Mouse (Mus musculus): ENCODE results near the gene Gm5142. TPM values are rescaled to one million over a fixed set of nuclear protein-coding genes. Genes with fewer than 3 reads are reported as not detected.

Gm5142 gene
- polyA plus RNA-seq, 1 experiment from 2014 or later, result not detected

DNA sequence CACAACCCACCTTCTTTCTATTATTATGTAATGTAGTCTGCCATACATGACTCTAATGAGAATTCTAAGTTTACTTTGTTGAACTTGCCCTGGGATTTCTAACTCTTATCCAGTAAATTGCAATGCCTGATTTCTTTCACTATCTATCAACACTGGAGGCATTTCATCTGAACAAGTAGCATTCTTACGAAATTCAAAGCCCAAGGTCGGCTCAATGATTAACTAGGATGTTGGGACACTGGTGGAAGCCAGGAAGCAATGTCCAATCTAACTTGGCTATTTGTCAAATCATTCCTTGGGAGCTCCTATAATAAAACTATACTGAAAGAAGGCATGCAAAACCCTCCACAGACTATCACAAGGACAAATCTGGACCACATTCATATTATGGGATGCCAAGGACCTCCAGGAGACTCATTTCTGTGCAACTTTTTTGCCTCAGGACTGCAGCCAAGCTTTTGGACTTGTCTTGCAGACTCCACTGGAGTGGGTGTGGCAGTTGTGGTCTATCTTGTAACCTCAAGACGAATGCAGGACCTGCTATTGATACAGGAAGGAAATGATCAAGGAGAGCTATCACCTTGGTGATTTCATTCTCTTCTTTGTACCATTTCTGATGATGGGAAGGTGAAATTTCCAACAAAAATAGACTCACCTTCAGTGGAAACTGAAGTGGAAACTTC, 21.4 kb downstream of the Gm5142 start:
- ATAC-seq (ENCODE audit: borderline replicate concordance, extremely low read depth, low FRiP score, low TSS enrichment), result no peak
- H3K27ac ChIP-seq, result no peak overlapping the region
- H3K4me1 ChIP-seq, result no peaks in the 10 kb centered on the region
- no peaks in the 10 kb centered on the region for H3K9me3 ChIP-seq
- H3K4me2 ChIP-seq, result no peak overlapping the region
- no peak overlapping the region for H3K4me3 ChIP-seq
- H3K9ac ChIP-seq, result no peak overlapping the region
- no peaks in the 10 kb centered on the region for H3K27me3 ChIP-seq
- 47% methylated on average over 3 of the region's 3 CpGs for WGBS
- no peaks in the 10 kb centered on the region for H3K36me3 ChIP-seq

DNA sequence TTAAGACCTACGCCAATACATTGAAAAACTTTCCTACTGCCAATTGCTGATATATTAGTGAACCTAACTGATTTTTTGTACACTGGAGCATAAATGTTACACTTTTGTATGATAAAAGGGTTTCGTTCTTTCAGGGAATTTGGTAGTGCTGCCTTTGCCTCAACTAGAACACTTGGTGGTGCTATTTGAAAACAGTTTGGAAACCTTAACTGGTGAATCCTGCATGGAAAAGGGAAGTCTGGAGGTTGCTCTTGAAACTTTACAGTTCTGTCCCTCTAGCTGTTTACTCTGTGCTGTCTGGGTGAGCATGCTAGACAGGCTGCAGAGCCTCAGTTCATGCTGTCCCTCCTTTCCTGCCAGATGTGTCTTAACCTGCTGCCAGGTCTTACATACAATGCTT, 23.0 kb downstream of the Gm5142 start:
- H3K9me3 ChIP-seq, result no peaks in the 10 kb centered on the region
- no peaks in the 10 kb centered on the region for H3K27me3 ChIP-seq
- H3K4me2 ChIP-seq, result no peak overlapping the region
- WGBS, result 74% methylated on average over 2 of the region's 2 CpGs
- no peak overlapping the region for H3K27ac ChIP-seq
- no peak overlapping the region for H3K4me3 ChIP-seq
- ATAC-seq (ENCODE audit: borderline replicate concordance, extremely low read depth, low FRiP score, low TSS enrichment), result no peak
- H3K36me3 ChIP-seq, result no peaks in the 10 kb centered on the region
- H3K9ac ChIP-seq, result no peak overlapping the region
- H3K4me1 ChIP-seq, result no peaks in the 10 kb centered on the region

GRCm38 (mm10) chr14:59142793-59143192, 35.8 kb downstream of the Gm5142 start, which contains the start of gene 1700129C05Rik:
TSS of gene 1700129C05Rik (minus strand) at chr14:59142893.
- no peaks in the 10 kb centered on the region for H3K27me3 ChIP-seq
- no peaks in the 10 kb centered on the region for H3K36me3 ChIP-seq
- H3K27ac ChIP-seq, result no peak within 1 kb of the TSS
- H3K4me2 ChIP-seq, result no peak within 1 kb of the TSS
- 91% methylated on average over 4 of the region's 4 CpGs for WGBS
- no peaks in the 10 kb centered on the region for H3K9me3 ChIP-seq
- H3K4me3 ChIP-seq, result no peak within 1 kb of the TSS
- no peak within 1 kb of the TSS for H3K9ac ChIP-seq
- no peak for ATAC-seq (ENCODE audit: borderline replicate concordance, extremely low read depth, low FRiP score, low TSS enrichment)
- no peaks in the 10 kb centered on the region for H3K4me1 ChIP-seq

DNA sequence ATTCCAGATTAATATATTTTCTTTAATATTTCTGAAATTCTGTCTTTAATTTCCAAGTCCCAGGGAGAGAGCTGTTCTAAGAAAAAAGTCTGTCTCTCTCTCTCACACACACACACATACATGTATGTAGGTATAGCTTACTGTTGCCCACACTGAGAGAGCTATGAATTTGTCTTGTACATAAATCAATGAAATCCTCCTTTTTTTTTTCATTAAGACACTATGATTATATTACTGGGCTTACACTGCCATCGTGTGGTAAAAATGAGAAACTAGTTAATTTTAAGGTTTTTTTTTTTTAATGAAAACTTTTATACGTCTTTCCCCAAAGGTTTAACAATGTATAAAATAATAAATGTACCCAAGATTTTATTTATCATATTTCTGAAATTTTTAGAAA, 64.3 kb downstream of the Gm5142 start:
- Histone ChIP-seq H3K9ac (no peak overlapping the region), H3K4me3 (no peak overlapping the region), H3K27ac (no peak overlapping the region), H3K4me2 (no peak overlapping the region), H3K36me3 (no peaks in the 10 kb centered on the region), H3K4me1 (no peaks in the 10 kb centered on the region), H3K9me3 (no peaks in the 10 kb centered on the region), H3K27me3 (no peaks in the 10 kb centered on the region)
- WGBS, result 1% methylated on average over 2 of the region's 2 CpGs
- ATAC-seq (ENCODE audit: borderline replicate concordance, extremely low read depth, low FRiP score, low TSS enrichment), result no peak

Other genes starting within 250 kb of the Gm5142 start
- gene 1700129C05Rik, start 35.9 kb downstream of the Gm5142 start, polyA plus RNA-seq (2015; fragmentation: Nextera tagmentation; extraction: Ambion mirVana), result not detected in 2 replicates
- gene Rcbtb1, start 22.5 kb upstream of the Gm5142 start, polyA plus RNA-seq (2015; fragmentation: Nextera tagmentation; extraction: Ambion mirVana), result 53.6 and 54.6 TPM in 2 replicates
- 0.16 TPM in 1 of 2 replicates, not detected in the other for gene Gm6904, start 81.5 kb upstream of the Gm5142 start, polyA plus RNA-seq (2015; fragmentation: Nextera tagmentation; extraction: Ambion mirVana)
- gene Phf11a, start 118.8 kb upstream of the Gm5142 start, polyA plus RNA-seq (2015; fragmentation: Nextera tagmentation; extraction: Ambion mirVana), result 0.16 TPM in 1 of 2 replicates, not detected in the other
- gene Phf11b, start 162.6 kb upstream of the Gm5142 start, polyA plus RNA-seq (2015; fragmentation: Nextera tagmentation; extraction: Ambion mirVana), result 0.49 and 0.55 TPM in 2 replicates
- gene Phf11d, start 186.7 kb upstream of the Gm5142 start, polyA plus RNA-seq (2015; fragmentation: Nextera tagmentation; extraction: Ambion mirVana), result 1.4 and 1.7 TPM in 2 replicates
- 0.55 and 0.64 TPM in 2 replicates for gene Phf11c, start 216.6 kb upstream of the Gm5142 start, polyA plus RNA-seq (2015; fragmentation: Nextera tagmentation; extraction: Ambion mirVana)